Comparison of ENCODE assay signal across 10 mouse cellular contexts in the genomic region with DNA sequence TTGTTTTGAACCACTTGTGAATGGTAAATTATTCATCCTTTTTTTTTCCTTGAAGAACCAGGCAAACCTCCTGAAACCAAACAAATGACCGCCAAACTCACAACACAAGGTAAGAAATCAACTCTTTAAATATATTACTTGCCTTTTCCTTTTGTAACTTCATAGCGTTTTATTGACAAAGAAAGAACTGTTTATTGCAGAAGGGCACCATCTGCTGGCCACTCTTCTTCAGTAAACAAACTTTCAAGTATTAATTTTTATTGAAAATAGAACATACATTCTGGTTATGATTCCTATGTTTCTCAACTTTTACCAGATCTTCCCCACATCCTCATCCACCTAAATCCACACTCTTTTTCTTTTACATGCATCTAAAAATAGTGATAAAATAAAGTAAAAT.
A peak's percentile ranks its signal among the peaks of the same experiment; 100 is the strongest.
DNase-seq lines count a peak whose midpoint lies in the region; ATAC-seq and TF ChIP-seq lines count a peak whose summit lies in the region.
"Had no signal": no experiment of that assay in that cellular context is flagged by ENCODE, and none has a peak within 500 bp of the region (broad histone marks: within the 10 kb centered on the region; RNA-seq: fewer than 3 reads in every experiment).

No protein-coding gene starts in this region.

- no peak for TF ChIP-seq EP300 in liver, postnatal 0 days (IDR thresholded peaks at IDR 0.05; ENCODE audit: low read depth)

- H3K4me1 ChIP-seq in forebrain, embryonic 14.5 days (ENCODE audit: control insufficient read depth, insufficient read depth, low read length) = no peaks in the 10 kb centered on the region
- H3K4me1 ChIP-seq in forebrain, embryonic 13.5 days = no peaks in the 10 kb centered on the region
- no peaks in the 10 kb centered on the region for H3K4me1 ChIP-seq in liver, postnatal 0 days (ENCODE audit: insufficient read depth)
- H3K4me1 ChIP-seq: limb, embryonic 15.5 days had no signal

- no peaks in the 10 kb centered on the region for H3K9me3 ChIP-seq in forebrain, embryonic 14.5 days (replicated peaks; ENCODE audit: control insufficient read depth, low read length)
- H3K9me3 ChIP-seq in forebrain, embryonic 13.5 days (replicated peaks) = no peaks in the 10 kb centered on the region
- H3K9me3 ChIP-seq in liver, postnatal 0 days (ENCODE audit: low read length) = no peaks in the 10 kb centered on the region
- H3K9me3 ChIP-seq: heart, embryonic 13.5 days; limb, embryonic 15.5 days had no signal

- ATAC-seq in forebrain, embryonic 14.5 days = no peak
- no peak for ATAC-seq in forebrain, embryonic 13.5 days
- no peak for ATAC-seq in liver, postnatal 0 days

- H3K4me3 ChIP-seq in forebrain, embryonic 14.5 days (ENCODE audit: low read depth, low read length) = no peak overlapping the region
- no peak overlapping the region for H3K4me3 ChIP-seq in forebrain, embryonic 13.5 days
- H3K4me3 ChIP-seq in liver, postnatal 0 days (ENCODE audit: low read depth, low read length) = no peak overlapping the region
- H3K4me3 ChIP-seq: heart, embryonic 13.5 days; limb, embryonic 15.5 days had no signal

- H3K4me2 ChIP-seq in forebrain, embryonic 14.5 days (ENCODE audit: low read length) = no peak overlapping the region
- H3K4me2 ChIP-seq in forebrain, embryonic 13.5 days = no peak overlapping the region
- no peak overlapping the region for H3K4me2 ChIP-seq in liver, postnatal 0 days (ENCODE audit: low read depth, low read length)
- H3K4me2 ChIP-seq: heart, embryonic 13.5 days; limb, embryonic 15.5 days had no signal

- WGBS in forebrain, embryonic 14.5 days = 33% methylated on average over 2 of the region's 2 CpGs
- 37% methylated on average over 2 of the region's 2 CpGs for WGBS in forebrain, embryonic 13.5 days
- WGBS in liver, postnatal 0 days (ENCODE audit: insufficient replicate concordance) = 31% methylated on average over 2 of the region's 2 CpGs

- peak; percentile 78 for DNase-seq in forebrain, embryonic 14.5 days (ENCODE audit: low spot score)
- no peak for DNase-seq in liver, postnatal 0 days
- DNase-seq in liver = no peak
- DNase-seq in brain, adult 2 months (ENCODE audit: low read depth, low spot score) = peak; percentile 65
- peak; percentile 5 for DNase-seq in lung, postnatal 36 days
- no peak for DNase-seq in spleen, postnatal 10 days (ENCODE audit: low spot score in 2 of 2)
- no peak for DNase-seq in thymus, postnatal 0 days (ENCODE audit: low spot score)

- H3K36me3 ChIP-seq in forebrain, embryonic 14.5 days (ENCODE audit: control insufficient read depth, insufficient read depth, low read length) = no peaks in the 10 kb centered on the region
- H3K36me3 ChIP-seq in forebrain, embryonic 13.5 days (ENCODE audit: poor library complexity, severe bottlenecking) = no peaks in the 10 kb centered on the region
- H3K36me3 ChIP-seq in liver, postnatal 0 days (replicated peaks; ENCODE audit: insufficient read depth, low read length) = no peaks in the 10 kb centered on the region
- H3K36me3 ChIP-seq: heart, embryonic 13.5 days; limb, embryonic 15.5 days had no signal

- TF ChIP-seq CTCF in liver, postnatal 0 days (IDR thresholded peaks at IDR 0.05; ENCODE audit: low read depth) = peak; percentile 17; the same call in 1 of the 2 replicates

- no peaks in the 10 kb centered on the region for H3K27me3 ChIP-seq in forebrain, embryonic 14.5 days (replicated peaks; ENCODE audit: control insufficient read depth, insufficient read depth, low read length)
- no peaks in the 10 kb centered on the region for H3K27me3 ChIP-seq in forebrain, embryonic 13.5 days
- H3K27me3 ChIP-seq in liver, postnatal 0 days (ENCODE audit: insufficient read depth, low read length) = no peaks in the 10 kb centered on the region
- H3K27me3 ChIP-seq: heart, embryonic 13.5 days; limb, embryonic 15.5 days had no signal

- H3K27ac ChIP-seq in forebrain, embryonic 14.5 days (ENCODE audit: low read depth, low read length) = no peak overlapping the region
- H3K27ac ChIP-seq in forebrain, embryonic 13.5 days = no peak overlapping the region
- H3K27ac ChIP-seq in liver, postnatal 0 days (ENCODE audit: low read depth) = no peak overlapping the region
- H3K27ac ChIP-seq: heart, embryonic 13.5 days; limb, embryonic 15.5 days had no signal

- no peak overlapping the region for H3K9ac ChIP-seq in forebrain, embryonic 14.5 days (ENCODE audit: low read length)
- H3K9ac ChIP-seq in forebrain, embryonic 13.5 days = no peak overlapping the region
- no peak overlapping the region for H3K9ac ChIP-seq in liver, postnatal 0 days (replicated peaks)
- H3K9ac ChIP-seq: heart, embryonic 13.5 days; limb, embryonic 15.5 days had no signal

Comparison
In these comparisons a context has a peak if more than half of its experiments do, and no peak if none do; other contexts are left out.
1. DNase-seq: peak in forebrain, embryonic 14.5 days (single experiment), brain, adult 2 months (single experiment) and lung, postnatal 36 days (single experiment); none in liver, postnatal 0 days (single experiment), liver (single experiment), spleen, postnatal 10 days (0 of 2) and thymus, postnatal 0 days (single experiment).